Mouse (Mus musculus): Measurements from ENCODE around the gene Rab7.

GRCm38 (mm10) chr6:88017821-88018220 is 27.2 kb downstream of the Rab7 start:
- TF ChIP-seq POLR2A (IDR thresholded peaks at IDR 0.05; ENCODE audit: extremely low read depth, insufficient read depth, low read length) (no peak), CTCF (IDR thresholded peaks at IDR 0.05; ENCODE audit: extremely low read depth, insufficient read depth, low read length) (no peak)
